Mouse (Mus musculus) heart, embryonic 11.5 days (tissue): ENCODE measurements around the gene Fgf18. TPM values are rescaled to one million over a fixed set of nuclear protein-coding genes. Genes with fewer than 3 reads are reported as not detected.

ENCODE experiments used
- ATAC-seq: fragments of 200-750 bp; cut with Nextera tagmentation; replicated peaks from 2 replicates; pipeline ENCODE4 v1.8.0; 2017; ENCODE audit warnings: moderate library complexity; ENCODE audit not compliant: insufficient number of reproducible peaks, low FRiP score, low TSS enrichment
- H3K27ac ChIP-seq: fragments of 300-500 bp; sonication (generic); 2 replicates; pipeline ENCODE4 v1.5.1; 2014; ENCODE audit warnings: mild to moderate bottlenecking, low read depth, low read length
- H3K27me3 ChIP-seq: fragments of 300-500 bp; sonication (generic); 2 replicates; pipeline ENCODE4 v1.6.1; 2014; ENCODE audit warnings: mild to moderate bottlenecking, low read length, mixed read lengths; ENCODE audit not compliant: control insufficient read depth, insufficient read depth
- H3K36me3 ChIP-seq: fragments of 300-500 bp; sonication (generic); 2 replicates; pipeline ENCODE4 v1.6.1; 2014; ENCODE audit warnings: mild to moderate bottlenecking, low read length, moderate library complexity, mixed read lengths; ENCODE audit not compliant: control insufficient read depth, insufficient read depth
- H3K4me1 ChIP-seq: fragments of 300-500 bp; sonication (generic); 2 replicates; pipeline ENCODE4 v1.6.1; 2014; ENCODE audit warnings: low read length; ENCODE audit not compliant: control insufficient read depth, insufficient read depth
- H3K4me2 ChIP-seq: fragments of 300-500 bp; sonication (generic); 2 replicates; pipeline ENCODE4 v1.6.1; 2014; ENCODE audit warnings: mild to moderate bottlenecking, moderate library complexity
- H3K4me3 ChIP-seq: fragments of 300-500 bp; sonication (generic); 2 replicates; pipeline ENCODE4 v1.5.1; 2014; ENCODE audit warnings: low read depth, low read length
- H3K9ac ChIP-seq: fragments of 300-500 bp; sonication (generic); 2 replicates; pipeline ENCODE4 v1.6.1; 2014; ENCODE audit warnings: mild to moderate bottlenecking, low read depth, low read length, moderate library complexity
- H3K9me3 ChIP-seq: fragments of 300-500 bp; sonication (generic); replicated peaks from 2 replicates; pipeline ENCODE4 v1.6.1; 2016; ENCODE audit warnings: low read length; ENCODE audit not compliant: control insufficient read depth
- WGBS: fragments of 180-500 bp; shearing (Covaris S2); extraction: QIAGEN DNeasy Blood & Tissue Kit; methylation state at CpG from one replicate; pipeline ENCODE4 v1.1.7; 2014; ENCODE audit not compliant: insufficient replicate concordance; 5-methylcytosine and 5-hydroxymethylcytosine counted together
- polyA plus RNA-seq: library from polyadenylated mRNA; unstranded; fragments of >200 nt; fragmentation: Nextera tagmentation; extraction: Ambion mirVana; gene quantifications from 2 replicates; pipeline ENCODE4 v1.2.1, GENCODE M21; 2014

Fgf18 gene
- polyA plus RNA-seq, 1 experiment from 2014 or later = 1.8 TPM

- Histone ChIP-seq H3K9ac (no peak overlapping the region), H3K27ac (no peak overlapping the region), H3K9me3 (no peaks in the 10 kb centered on the region), H3K4me3 (no peak overlapping the region), H3K4me2 (no peak overlapping the region), H3K36me3 (no peaks in the 10 kb centered on the region), H3K27me3 (peaks cover under 1% of the 10 kb centered on the region; the same call in 1 of the 2 replicates), H3K4me1 (no peaks in the 10 kb centered on the region)
- ATAC-seq = no peak
- WGBS = 90% methylated on average over 3 of the region's 3 CpGs
These were observed 31.4 kb downstream of the Fgf18 start for GRCm38 (mm10) chr11:33115796-33116195.

GRCm38 (mm10) chr11:33112407-33112806, 34.8 kb downstream of the Fgf18 start:
- no peak overlapping the region for H3K27ac ChIP-seq
- 13% methylated on average over 1 of the region's 1 CpGs for WGBS
- H3K4me1 ChIP-seq = no peaks in the 10 kb centered on the region
- no peak overlapping the region for H3K4me2 ChIP-seq
- H3K9me3 ChIP-seq = no peaks in the 10 kb centered on the region
- H3K4me3 ChIP-seq = no peak overlapping the region
- H3K27me3 ChIP-seq = no peaks in the 10 kb centered on the region; the same call in 1 of the 2 replicates
- no peak overlapping the region for H3K9ac ChIP-seq
- ATAC-seq = no peak
- H3K36me3 ChIP-seq = no peaks in the 10 kb centered on the region

- no peak for ATAC-seq
- no peak overlapping the region for H3K4me2 ChIP-seq
These were observed 37.1 kb downstream of the Fgf18 start for GRCm38 (mm10) chr11:33110111-33110510.

GRCm38 (mm10) chr11:33107540-33107939, 39.7 kb downstream of the Fgf18 start:
- Histone ChIP-seq H3K27me3 (no peaks in the 10 kb centered on the region; the same call in 1 of the 2 replicates), H3K9ac (no peak overlapping the region), H3K4me1 (no peaks in the 10 kb centered on the region), H3K4me3 (no peak overlapping the region), H3K4me2 (no peak overlapping the region), H3K9me3 (no peaks in the 10 kb centered on the region), H3K36me3 (no peaks in the 10 kb centered on the region), H3K27ac (no peak overlapping the region)
- ATAC-seq = no peak
- 36% methylated on average over 3 of the region's 3 CpGs for WGBS

More at GRCm38 (mm10) chr11:33110111-33110510, 37.1 kb downstream of the Fgf18 start:
- H3K9ac ChIP-seq = no peak overlapping the region
- H3K27me3 ChIP-seq = no peaks in the 10 kb centered on the region; the same call in 1 of the 2 replicates
- WGBS = 75% methylated on average over 2 of the region's 2 CpGs
- H3K27ac ChIP-seq = no peak overlapping the region
- H3K4me3 ChIP-seq = no peak overlapping the region
- H3K9me3 ChIP-seq = no peaks in the 10 kb centered on the region
- H3K36me3 ChIP-seq = no peaks in the 10 kb centered on the region
- H3K4me1 ChIP-seq = no peaks in the 10 kb centered on the region

- no peaks in the 10 kb centered on the region for H3K4me1 ChIP-seq
- no peaks in the 10 kb centered on the region for H3K36me3 ChIP-seq
- H3K9ac ChIP-seq = no peak overlapping the region
- no peak for ATAC-seq
- no peaks in the 10 kb centered on the region for H3K9me3 ChIP-seq
- H3K4me2 ChIP-seq = no peak overlapping the region
- no peak overlapping the region for H3K27ac ChIP-seq
- H3K4me3 ChIP-seq = no peak overlapping the region
- no peaks in the 10 kb centered on the region for H3K27me3 ChIP-seq
- WGBS = 70% methylated on average over 8 of the region's 8 CpGs
These were observed 42.3 kb downstream of the Fgf18 start for GRCm38 (mm10) chr11:33104911-33105316.

GRCm38 (mm10) chr11:33103291-33103943, 43.8 kb downstream of the Fgf18 start:
- H3K27ac ChIP-seq = no peak overlapping the region
- H3K9ac ChIP-seq = no peak overlapping the region
- no peaks in the 10 kb centered on the region for H3K36me3 ChIP-seq
- H3K4me2 ChIP-seq = no peak overlapping the region
- 83% methylated on average over 13 of the region's 13 CpGs for WGBS
- H3K4me1 ChIP-seq = no peaks in the 10 kb centered on the region
- ATAC-seq = no peak
- no peaks in the 10 kb centered on the region for H3K9me3 ChIP-seq
- 0 out of 2 replicates have a peak, but pooled peaks cover 3% of the 10 kb centered on the region for H3K27me3 ChIP-seq
- H3K4me3 ChIP-seq = no peak overlapping the region

- no peak overlapping the region for H3K9ac ChIP-seq
- H3K4me3 ChIP-seq = no peak overlapping the region
These were observed 47.1 kb downstream of the Fgf18 start for GRCm38 (mm10) chr11:33100027-33100507.

GRCm38 (mm10) chr11:33099425-33099824, 47.8 kb downstream of the Fgf18 start:
- no peak overlapping the region for H3K9ac ChIP-seq
- 70% methylated on average over 4 of the region's 4 CpGs for WGBS
- peaks cover 12% of the 10 kb centered on the region for H3K27me3 ChIP-seq
- no peak overlapping the region for H3K4me2 ChIP-seq
- H3K36me3 ChIP-seq = no peaks in the 10 kb centered on the region
- H3K9me3 ChIP-seq = no peaks in the 10 kb centered on the region
- no peak for ATAC-seq
- H3K27ac ChIP-seq = no peak overlapping the region
- H3K4me3 ChIP-seq = no peak overlapping the region
- no peaks in the 10 kb centered on the region for H3K4me1 ChIP-seq

More at GRCm38 (mm10) chr11:33100027-33100507, 47.1 kb downstream of the Fgf18 start:
- no peaks in the 10 kb centered on the region for H3K4me1 ChIP-seq
- no peaks in the 10 kb centered on the region for H3K9me3 ChIP-seq
- no peak for ATAC-seq
- peak overlapping the region; percentile 57 for H3K4me2 ChIP-seq
- H3K36me3 ChIP-seq = no peaks in the 10 kb centered on the region
- H3K27ac ChIP-seq = no peak overlapping the region
- WGBS = 18% methylated on average over 10 of the region's 10 CpGs
- H3K27me3 ChIP-seq = peaks cover 9% of the 10 kb centered on the region; the same call in 1 of the 2 replicates

GRCm38 (mm10) chr11:33098446-33098845, 48.8 kb downstream of the Fgf18 start:
- Histone ChIP-seq H3K9ac (no peak overlapping the region), H3K36me3 (no peaks in the 10 kb centered on the region), H3K4me3 (no peak overlapping the region), H3K27me3 (peaks cover 12% of the 10 kb centered on the region), H3K9me3 (no peaks in the 10 kb centered on the region), H3K27ac (no peak overlapping the region), H3K4me1 (no peaks in the 10 kb centered on the region), H3K4me2 (no peak overlapping the region)
- no peak for ATAC-seq
- WGBS = 80% methylated on average over 12 of the region's 12 CpGs
